Mouse (Mus musculus): ENCODE measurements around the gene Chrna3.

- TF ChIP-seq CTCF (IDR thresholded peaks at IDR 0.05; ENCODE audit: control insufficient read depth, insufficient read depth, insufficient replicate concordance, low read depth, low read length), result no peak
- no peak for TF ChIP-seq POLR2A (IDR thresholded peaks at IDR 0.05; ENCODE audit: control insufficient read depth, low read depth, low read length)
Observed at GRCm38 (mm10) chr9:55043688-55044087, 17.3 kb upstream of the Chrna3 start.

All from testis, adult 2 months (tissue).